Mouse (Mus musculus) embryonic facial prominence, embryonic 11.5 days (tissue): Measurements from ENCODE around the gene Atl1. TPM values are rescaled to one million over a fixed set of nuclear protein-coding genes. Genes with fewer than 3 reads are reported as not detected.
A peak's percentile ranks its signal among the peaks of the same experiment; 100 is the strongest.

ENCODE experiments used
- ATAC-seq: fragments of 200-750 bp; cut with Nextera tagmentation; replicated peaks from 2 replicates; pipeline ENCODE4 v1.8.0; 2017; ENCODE audit warnings: low read depth; ENCODE audit not compliant: insufficient number of reproducible peaks, low FRiP score, low TSS enrichment
- DNase-seq: peaks from one replicate; pipeline ENCODE4 v3.0.0-alpha.2; 2015; ENCODE audit warnings: low spot score
- H3K27ac ChIP-seq: fragments of 300-500 bp; sonication (generic); replicated peaks from 2 replicates; pipeline ENCODE4 v1.5.1; 2014; ENCODE audit warnings: mild to moderate bottlenecking, low read depth, low read length, control low read depth
- H3K27me3 ChIP-seq: fragments of 300-500 bp; sonication (generic); 2 replicates; pipeline ENCODE4 v1.6.1; 2014; ENCODE audit warnings: mild to moderate bottlenecking, low read length, moderate library complexity, mixed read lengths; ENCODE audit not compliant: control insufficient read depth, insufficient read depth
- H3K36me3 ChIP-seq: fragments of 300-500 bp; sonication (generic); replicated peaks from 2 replicates; pipeline ENCODE4 v1.6.1; 2014; ENCODE audit warnings: low read depth, mild to moderate bottlenecking, low read length, moderate library complexity, mixed read lengths; ENCODE audit not compliant: control insufficient read depth, insufficient read depth
- H3K4me1 ChIP-seq: fragments of 300-500 bp; sonication (generic); 2 replicates; pipeline ENCODE4 v1.6.1; 2014; ENCODE audit warnings: low read length, mixed read lengths; ENCODE audit not compliant: control insufficient read depth, insufficient read depth
- H3K4me2 ChIP-seq: fragments of 300-500 bp; sonication (generic); 2 replicates; pipeline ENCODE4 v1.6.1; 2014; ENCODE audit warnings: low read depth, mild to moderate bottlenecking, control low read depth, low read length, moderate library complexity
- H3K4me3 ChIP-seq: fragments of 300-500 bp; sonication (generic); 2 replicates; pipeline ENCODE4 v1.5.1; 2014; ENCODE audit warnings: low read depth, low read length, control low read depth
- H3K9ac ChIP-seq: fragments of 300-500 bp; sonication (generic); replicated peaks from 2 replicates; pipeline ENCODE4 v1.6.1; 2014; ENCODE audit warnings: mild to moderate bottlenecking, control low read depth, low read length
- H3K9me3 ChIP-seq: fragments of 300-500 bp; sonication (generic); replicated peaks from 2 replicates; pipeline ENCODE4 v1.6.1; 2016; ENCODE audit warnings: mild to moderate bottlenecking, low read length, inconsistent platforms, mixed read lengths; ENCODE audit not compliant: control insufficient read depth
- WGBS: fragments of 180-500 bp; shearing (Covaris S2); extraction: QIAGEN DNeasy Blood & Tissue Kit; methylation state at CpG from one replicate; pipeline ENCODE4 v1.1.7; 2014; 5-methylcytosine and 5-hydroxymethylcytosine counted together
- polyA plus RNA-seq: library from polyadenylated mRNA; unstranded; fragments of >200 nt; fragmentation: Nextera tagmentation; extraction: Ambion mirVana; gene quantifications from 2 replicates; pipeline ENCODE4 v1.2.1, GENCODE M21; 2014

Atl1 gene
- polyA plus RNA-seq, 1 experiment from 2014 or later: 13.3 TPM

DNA sequence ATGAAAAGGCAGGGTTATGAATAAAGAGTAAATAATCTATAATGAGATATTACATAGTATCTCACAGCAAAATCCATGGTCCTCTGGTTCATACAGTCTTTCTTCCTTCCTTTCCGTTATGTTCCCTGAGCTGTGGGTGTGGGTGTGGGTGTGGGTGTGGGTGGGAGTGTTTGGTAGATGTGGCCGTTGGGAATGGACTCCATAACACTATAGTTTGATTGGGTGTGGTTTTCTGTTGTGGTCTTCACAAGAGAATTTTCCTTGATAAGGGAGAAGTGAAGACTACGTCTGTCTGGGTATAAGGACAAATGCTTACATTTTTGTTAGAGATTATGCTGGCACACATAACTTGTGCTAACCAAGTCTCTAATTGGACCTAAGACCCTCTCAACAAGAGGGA lies 31.2 kb downstream of the Atl1 start:
- no peaks in the 10 kb centered on the region for H3K36me3 ChIP-seq
- WGBS: 70% methylated on average over 3 of the region's 3 CpGs
- H3K27ac ChIP-seq: no peak overlapping the region
- DNase-seq (no peak), ATAC-seq (no peak)
- no peak overlapping the region for H3K4me3 ChIP-seq
- H3K9ac ChIP-seq: no peak overlapping the region
- H3K9me3 ChIP-seq: no peaks in the 10 kb centered on the region
- no peaks in the 10 kb centered on the region for H3K4me1 ChIP-seq
- no peaks in the 10 kb centered on the region for H3K27me3 ChIP-seq
- H3K4me2 ChIP-seq: no peak overlapping the region

DNA sequence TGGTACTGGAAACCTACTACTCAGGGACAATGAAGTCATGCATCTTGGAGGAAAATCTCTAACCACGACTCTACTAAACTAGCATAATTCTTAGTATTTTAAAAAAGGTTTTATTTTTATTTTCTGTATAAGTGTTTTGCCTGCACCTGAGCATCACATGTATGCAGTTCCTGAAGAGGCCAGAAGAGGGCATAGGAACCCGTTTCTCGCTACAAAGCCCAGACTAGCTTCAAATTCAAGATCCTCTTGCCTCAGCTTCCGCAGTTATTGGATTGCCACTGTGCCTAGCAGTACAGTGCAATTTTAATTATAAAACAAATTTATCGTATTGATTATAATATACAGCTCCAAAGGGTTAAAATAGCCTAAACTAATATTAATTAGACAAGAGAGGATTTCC lies 31.6 kb downstream of the Atl1 start:
- Histone ChIP-seq H3K36me3 (no peaks in the 10 kb centered on the region), H3K4me3 (no peak overlapping the region), H3K4me1 (no peaks in the 10 kb centered on the region), H3K27ac (no peak overlapping the region), H3K4me2 (no peak overlapping the region), H3K27me3 (no peaks in the 10 kb centered on the region), H3K9me3 (no peaks in the 10 kb centered on the region), H3K9ac (no peak overlapping the region)
- DNase-seq (peak; percentile 62), ATAC-seq (no peak)
- WGBS: 16% methylated on average over 5 of the region's 5 CpGs

DNA sequence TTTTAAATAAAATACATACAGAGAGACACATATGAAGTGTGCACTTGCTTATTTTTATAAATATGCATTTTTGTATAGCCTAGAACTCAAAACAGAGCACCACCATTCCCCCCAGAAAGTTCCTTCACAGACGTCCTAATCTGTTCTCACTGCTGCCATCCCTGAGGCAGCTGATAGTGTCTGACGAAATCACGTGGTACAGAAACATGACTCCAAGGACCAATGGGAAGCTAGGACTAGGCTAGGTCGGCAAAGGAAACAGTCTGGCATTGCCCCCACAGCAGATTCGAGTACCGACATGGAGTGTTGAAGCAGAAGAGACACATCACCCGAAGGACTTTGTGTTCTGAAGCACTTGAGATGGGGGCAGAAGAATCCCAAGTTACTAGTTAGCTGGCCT lies 34.3 kb downstream of the Atl1 start:
- ATAC-seq (no peak), DNase-seq (peak; percentile 13)
- no peak overlapping the region for H3K4me2 ChIP-seq
- no peak overlapping the region for H3K4me3 ChIP-seq
- H3K27me3 ChIP-seq: no peaks in the 10 kb centered on the region
- no peaks in the 10 kb centered on the region for H3K9me3 ChIP-seq
- 47% methylated on average over 7 of the region's 7 CpGs for WGBS
- no peaks in the 10 kb centered on the region for H3K36me3 ChIP-seq
- H3K27ac ChIP-seq: no peak overlapping the region
- no peak overlapping the region for H3K9ac ChIP-seq
- H3K4me1 ChIP-seq: no peaks in the 10 kb centered on the region

DNA sequence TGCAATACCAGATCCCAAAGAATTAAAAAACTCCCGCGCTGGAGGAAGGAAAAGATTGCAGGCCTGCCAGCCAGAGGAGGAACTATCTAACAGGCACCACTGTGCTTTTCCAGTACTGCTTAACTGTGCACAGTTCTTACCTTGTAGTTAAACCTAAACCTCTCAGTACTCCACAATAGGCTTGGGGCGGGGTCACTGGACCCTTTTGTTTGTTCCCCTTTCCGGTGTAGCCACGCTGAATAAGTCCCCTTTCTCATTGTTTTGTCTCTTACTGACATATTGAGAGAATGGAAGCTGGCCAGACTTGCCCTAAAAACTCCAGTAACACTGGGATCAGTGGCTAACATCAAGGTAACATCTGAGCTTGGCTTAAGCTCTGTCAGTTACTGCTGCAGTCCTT lies 45.3 kb downstream of the Atl1 start:
- ATAC-seq: no peak
- no peaks in the 10 kb centered on the region for H3K9me3 ChIP-seq
- WGBS: 82% methylated on average over 5 of the region's 5 CpGs

DNA sequence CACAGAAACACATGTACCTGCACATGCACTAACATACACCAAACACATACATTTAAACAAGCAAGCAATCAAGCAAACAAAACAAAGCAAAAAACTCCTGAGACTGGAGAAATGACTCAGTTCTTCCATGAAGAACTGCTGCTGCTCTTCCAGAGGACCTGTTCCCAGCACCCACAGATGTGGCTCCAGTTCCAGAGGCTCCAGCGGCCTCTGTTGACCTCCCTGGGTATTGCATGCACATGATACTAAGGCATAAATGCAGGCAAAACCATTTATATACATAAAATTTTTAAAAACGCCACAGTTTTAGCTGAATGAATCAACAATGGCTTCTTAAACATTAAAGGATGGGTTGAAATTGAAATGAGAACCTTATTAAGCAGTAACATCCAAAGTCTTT lies 46.9 kb downstream of the Atl1 start:
- no peak for ATAC-seq
- 54% methylated on average over 2 of the region's 2 CpGs for WGBS
- H3K4me1 ChIP-seq: no peaks in the 10 kb centered on the region
- H3K9ac ChIP-seq: no peak overlapping the region
- H3K4me2 ChIP-seq: no peak overlapping the region
- no peaks in the 10 kb centered on the region for H3K27me3 ChIP-seq
- H3K4me3 ChIP-seq: no peak overlapping the region
- no peak overlapping the region for H3K27ac ChIP-seq
- no peaks in the 10 kb centered on the region for H3K9me3 ChIP-seq
- no peaks in the 10 kb centered on the region for H3K36me3 ChIP-seq
- DNase-seq: no peak

More for the DNA sequence above, 45.3 kb downstream of the Atl1 start:
- Histone ChIP-seq H3K9ac (no peak overlapping the region), H3K36me3 (no peaks in the 10 kb centered on the region), H3K4me2 (no peak overlapping the region), H3K4me3 (no peak overlapping the region), H3K27ac (no peak overlapping the region), H3K27me3 (no peaks in the 10 kb centered on the region), H3K4me1 (no peaks in the 10 kb centered on the region)
- DNase-seq: no peak

DNA sequence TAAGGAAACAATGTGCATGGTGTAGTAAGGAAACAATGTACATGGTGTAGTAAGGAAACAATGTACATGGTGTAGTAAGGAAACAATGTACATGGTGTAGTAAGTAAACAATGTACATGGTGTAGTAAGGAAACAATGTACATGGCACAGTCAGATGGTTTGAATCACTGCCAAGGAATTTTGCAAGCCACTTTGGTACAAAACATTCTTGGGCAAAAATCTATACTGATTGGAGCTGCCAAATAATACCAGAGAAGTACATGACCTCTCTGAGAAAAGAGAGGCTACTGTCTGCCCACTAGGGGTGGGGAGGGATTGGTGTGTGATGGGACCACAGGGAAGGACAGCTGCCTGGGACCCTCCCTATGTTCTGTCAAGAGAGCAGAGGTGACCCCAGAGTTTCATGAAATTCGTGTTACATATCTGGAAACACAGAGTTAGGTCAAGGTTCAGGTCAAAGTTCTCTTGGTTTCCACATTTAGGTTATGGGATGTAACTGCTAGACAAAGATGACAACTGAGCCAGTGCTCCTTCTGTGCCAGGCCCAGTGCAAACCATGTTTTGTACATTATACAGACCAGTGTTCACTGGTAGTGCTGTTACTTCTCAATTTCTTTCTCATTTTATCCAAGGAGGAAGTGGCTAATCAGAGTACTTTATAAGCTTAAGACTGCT lies 49.4 kb downstream of the Atl1 start:
- H3K27ac ChIP-seq: no peak overlapping the region
- H3K36me3 ChIP-seq: no peaks in the 10 kb centered on the region
- WGBS: 57% methylated on average over 1 of the region's 1 CpGs
- no peak for DNase-seq
- no peak overlapping the region for H3K4me3 ChIP-seq
- no peak for ATAC-seq
- no peak overlapping the region for H3K9ac ChIP-seq
- H3K27me3 ChIP-seq: no peaks in the 10 kb centered on the region
- no peaks in the 10 kb centered on the region for H3K4me1 ChIP-seq
- H3K9me3 ChIP-seq: no peaks in the 10 kb centered on the region
- no peak overlapping the region for H3K4me2 ChIP-seq

DNA sequence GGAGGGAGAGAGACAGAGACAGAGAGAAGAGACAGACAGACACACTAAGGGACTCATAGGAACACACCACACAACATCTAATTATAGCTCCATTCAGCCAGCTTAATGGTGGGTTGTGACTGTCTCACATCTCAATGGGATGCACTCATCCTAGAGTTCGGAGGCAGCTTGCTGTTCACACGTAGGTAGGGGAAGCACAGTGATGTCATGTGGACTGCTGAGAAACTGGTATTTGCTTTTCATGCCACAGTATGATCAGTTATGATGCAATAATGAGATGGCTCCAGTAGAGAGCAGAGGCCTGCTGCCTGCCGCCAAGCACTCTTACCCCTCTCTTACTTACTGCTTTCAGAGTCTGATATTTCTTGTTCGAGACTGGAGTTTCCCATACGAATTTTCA lies 53.4 kb downstream of the Atl1 start:
- DNase-seq (no peak), ATAC-seq (no peak)
- WGBS: 95% methylated on average over 5 of the region's 5 CpGs
- H3K4me1 ChIP-seq: no peaks in the 10 kb centered on the region
- no peak overlapping the region for H3K4me3 ChIP-seq
- H3K27me3 ChIP-seq: no peaks in the 10 kb centered on the region
- H3K9ac ChIP-seq: no peak overlapping the region
- H3K9me3 ChIP-seq: no peaks in the 10 kb centered on the region
- H3K4me2 ChIP-seq: no peak overlapping the region
- no peak overlapping the region for H3K27ac ChIP-seq
- H3K36me3 ChIP-seq: no peaks in the 10 kb centered on the region

DNA sequence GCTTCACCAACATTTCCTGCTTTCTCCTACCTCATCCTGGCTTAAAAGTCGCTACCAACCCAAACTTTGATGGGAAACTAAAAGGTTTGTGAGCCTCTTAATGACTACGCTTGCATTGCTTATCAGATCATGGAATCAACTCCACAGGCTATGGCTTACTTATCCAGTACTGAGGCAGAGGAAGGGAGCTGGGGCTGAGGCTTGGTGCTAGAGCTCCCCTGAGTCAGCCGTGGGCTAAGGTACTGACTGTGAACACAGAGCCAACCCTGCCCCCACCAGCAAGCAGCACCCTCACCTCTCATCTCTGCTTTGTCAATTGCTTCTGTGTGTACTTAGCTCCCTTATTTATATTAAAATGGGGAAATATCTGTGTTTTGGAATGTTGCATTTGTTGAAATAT lies 55.1 kb downstream of the Atl1 start:
- Histone ChIP-seq H3K4me3 (no peak overlapping the region), H3K9me3 (no peaks in the 10 kb centered on the region), H3K4me1 (no peaks in the 10 kb centered on the region), H3K27ac (no peak overlapping the region), H3K27me3 (no peaks in the 10 kb centered on the region), H3K9ac (no peak overlapping the region), H3K36me3 (no peaks in the 10 kb centered on the region), H3K4me2 (no peak overlapping the region)
- no peak for DNase-seq
- WGBS: 69% methylated on average over 3 of the region's 3 CpGs
- ATAC-seq: no peak
